Comparison of ENCODE assay signal across 7 mouse cellular contexts in genomic region chr10:85184201-85184963, GRCm38 (mm10). TPM values are rescaled to one million over a fixed set of nuclear protein-coding genes. Genes with fewer than 3 reads are reported as not detected.
A peak's percentile ranks its signal among the peaks of the same experiment; 100 is the strongest.
DNase-seq lines count a peak whose midpoint lies in the region; ATAC-seq lines count a peak whose summit lies in the region.

No protein-coding gene starts in this region.

- peak overlapping the region; percentile 90 for H3K9ac ChIP-seq in hindbrain, embryonic 13.5 days
- peak overlapping the region; percentile 76 for H3K9ac ChIP-seq in limb, embryonic 11.5 days (ENCODE audit: low read length)
- peak overlapping the region; percentile 83 for H3K9ac ChIP-seq in midbrain, embryonic 11.5 days (ENCODE audit: low read length)

- peak; percentile 8 for DNase-seq in adipocyte (ENCODE audit: low spot score)
- peak; percentile 74 for DNase-seq in cerebellum, adult 9-10 months
- DNase-seq in frontal cortex, postnatal 10 days (ENCODE audit: low spot score in 2 of 2), result peak; percentile 40 to 56
- DNase-seq in limb, embryonic 11.5 days (ENCODE audit: low spot score), result peak; percentile 56
- DNase-seq in midbrain, embryonic 11.5 days (ENCODE audit: low spot score, missing footprints), result peak; percentile 95
- peak; percentile 25 for DNase-seq in spleen, adult 12 weeks (ENCODE audit: low spot score)

- no peaks in the 10 kb centered on the region for H3K9me3 ChIP-seq in hindbrain, embryonic 13.5 days
- no peaks in the 10 kb centered on the region for H3K9me3 ChIP-seq in limb, embryonic 11.5 days (ENCODE audit: control insufficient read depth, low read length)
- H3K9me3 ChIP-seq in midbrain, embryonic 11.5 days (ENCODE audit: control insufficient read depth, low read length), result no peaks in the 10 kb centered on the region

- H3K27ac ChIP-seq in hindbrain, embryonic 13.5 days, result peak overlapping the region; percentile 94
- no peak overlapping the region for H3K27ac ChIP-seq in limb, embryonic 11.5 days (replicated peaks; ENCODE audit: low read depth, low read length)
- no peak overlapping the region for H3K27ac ChIP-seq in midbrain, embryonic 11.5 days (ENCODE audit: low read depth, low read length)

- no peaks in the 10 kb centered on the region for H3K36me3 ChIP-seq in hindbrain, embryonic 13.5 days
- H3K36me3 ChIP-seq in limb, embryonic 11.5 days (ENCODE audit: control insufficient read depth, insufficient read depth, low read length), result no peaks in the 10 kb centered on the region
- no peaks in the 10 kb centered on the region for H3K36me3 ChIP-seq in midbrain, embryonic 11.5 days (ENCODE audit: control insufficient read depth, insufficient read depth, low read length)

- H3K4me2 ChIP-seq in hindbrain, embryonic 13.5 days, result peak overlapping the region; percentile 98
- H3K4me2 ChIP-seq in limb, embryonic 11.5 days (ENCODE audit: low read depth, severe bottlenecking), result peak overlapping the region; percentile 97
- H3K4me2 ChIP-seq in midbrain, embryonic 11.5 days, result peak overlapping the region; percentile 81

- no peaks in the 10 kb centered on the region for H3K27me3 ChIP-seq in hindbrain, embryonic 13.5 days
- no peaks in the 10 kb centered on the region for H3K27me3 ChIP-seq in limb, embryonic 11.5 days (ENCODE audit: control insufficient read depth, insufficient read depth, low read length)
- H3K27me3 ChIP-seq in midbrain, embryonic 11.5 days (ENCODE audit: control insufficient read depth, insufficient read depth, low read length), result no peaks in the 10 kb centered on the region

- H3K4me1 ChIP-seq in hindbrain, embryonic 13.5 days (replicated peaks), result peaks cover 21% of the 10 kb centered on the region
- no peaks in the 10 kb centered on the region; the same call in 1 of the 2 replicates for H3K4me1 ChIP-seq in limb, embryonic 11.5 days (ENCODE audit: control insufficient read depth, insufficient read depth, low read length)
- peaks cover 7% of the 10 kb centered on the region for H3K4me1 ChIP-seq in midbrain, embryonic 11.5 days (ENCODE audit: control insufficient read depth, insufficient read depth, low read length)

- under 1% methylated on average over 85 of the region's 95 CpGs for WGBS in hindbrain, embryonic 13.5 days
- WGBS in limb, embryonic 11.5 days, result under 1% methylated on average over 95 of the region's 95 CpGs
- under 1% methylated on average over 92 of the region's 95 CpGs for WGBS in midbrain, embryonic 11.5 days

- H3K4me3 ChIP-seq in hindbrain, embryonic 13.5 days, result peak overlapping the region; percentile 92
- peak overlapping the region; percentile 83 for H3K4me3 ChIP-seq in limb, embryonic 11.5 days (ENCODE audit: low read depth, low read length)
- H3K4me3 ChIP-seq in midbrain, embryonic 11.5 days (ENCODE audit: low read depth, low read length), result peak overlapping the region; percentile 84

- peak; percentile 59 for ATAC-seq in hindbrain, embryonic 13.5 days (ENCODE audit: low FRiP score)
- peak; percentile 20; the same call in 1 of the 2 replicates for ATAC-seq in limb, embryonic 11.5 days (ENCODE audit: insufficient number of reproducible peaks, low FRiP score, low TSS enrichment, low read depth)
- peak; percentile 42 for ATAC-seq in midbrain, embryonic 11.5 days (ENCODE audit: low FRiP score)

RNA-seq across cellular contexts. Expression of gene Cry1, which starts 0.5 kb away (rescaled TPM):
- 32.0 and 33.8 TPM in 2 replicates for polyA plus RNA-seq in hindbrain, embryonic 13.5 days (2015; fragmentation: Nextera tagmentation; extraction: Ambion mirVana)
- 37.4 and 38.5 TPM in 2 replicates for polyA plus RNA-seq in limb, embryonic 11.5 days (2014; fragmentation: Nextera tagmentation; extraction: Ambion mirVana)
- polyA plus RNA-seq in midbrain, embryonic 11.5 days (2014; fragmentation: Nextera tagmentation; extraction: Ambion mirVana), result 33.1 and 38.5 TPM in 2 replicates

RNA-seq across cellular contexts. Expression of gene Mterf2, which starts 56.6 kb away (rescaled TPM):
- polyA plus RNA-seq in hindbrain, embryonic 13.5 days (2015; fragmentation: Nextera tagmentation; extraction: Ambion mirVana), result 34.3 and 38.5 TPM in 2 replicates
- polyA plus RNA-seq in limb, embryonic 11.5 days (2014; fragmentation: Nextera tagmentation; extraction: Ambion mirVana), result 24.4 and 27.6 TPM in 2 replicates
- 37.2 and 39.2 TPM in 2 replicates for polyA plus RNA-seq in midbrain, embryonic 11.5 days (2014; fragmentation: Nextera tagmentation; extraction: Ambion mirVana)

Comparison
In these comparisons a context has a peak if more than half of its experiments do, and no peak if none do; other contexts are left out.
1. DNase-seq: peak in every context shown above with its lines; median percentile 95 in midbrain, embryonic 11.5 days; 74 in cerebellum, adult 9-10 months; 56 in limb, embryonic 11.5 days; 48 in frontal cortex, postnatal 10 days; 25 in spleen, adult 12 weeks; 8 in adipocyte.